Mouse (Mus musculus): ENCODE data around the gene Dhx37. TPM values are rescaled to one million over a fixed set of nuclear protein-coding genes. Genes with fewer than 3 reads are reported as not detected.

Gene Dhx37
- total RNA-seq, 1 experiment = 24.7 TPM

DNA sequence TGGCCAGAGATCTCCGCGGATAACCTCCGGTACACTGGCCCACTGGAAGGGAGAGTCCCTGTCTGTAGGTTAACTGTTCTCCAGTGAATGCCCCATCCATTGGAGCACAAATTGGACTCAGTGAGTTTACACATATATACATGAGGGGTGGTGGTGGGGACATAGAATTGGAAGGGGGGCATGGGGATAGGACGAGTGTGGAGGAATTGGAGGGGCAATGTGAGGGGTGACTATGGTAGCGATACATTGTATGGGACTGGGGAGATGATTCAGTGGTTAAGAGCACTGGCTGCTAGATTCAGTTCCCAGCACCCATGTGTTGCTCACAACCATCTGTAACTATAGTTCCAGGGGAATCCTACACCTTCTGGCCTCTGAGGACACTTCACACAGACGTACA is 30.9 kb downstream of the Dhx37 start:
- H3K4me1 ChIP-seq (ENCODE audit: control insufficient read depth in 2 of 2, insufficient read depth in 2 of 2, low read length in 2 of 2, poor library complexity in 1 of 2) = peaks cover 0 to 17% of the 10 kb centered on the region in 2 experiments; a peak in 1 of 4 replicates
- no peak overlapping the region for H3K27ac ChIP-seq (ENCODE audit: insufficient read depth, low read depth, low read length, poor library complexity, severe bottlenecking)
- H3K36me3 ChIP-seq (ENCODE audit: control insufficient read depth, insufficient read depth, low read length, poor library complexity, severe bottlenecking) = no peaks in the 10 kb centered on the region
- no peak for TF ChIP-seq ZNF384 (IDR thresholded peaks at IDR 0.05; ENCODE audit: low read depth, low read length)
- no peak for TF ChIP-seq CHD2 (IDR thresholded peaks at IDR 0.05; ENCODE audit: low read depth, low read length)
- no peak for TF ChIP-seq HCFC1 (IDR thresholded peaks at IDR 0.05; ENCODE audit: borderline replicate concordance, insufficient read depth, low read length)
- TF ChIP-seq MAFK (IDR thresholded peaks at IDR 0.05; ENCODE audit: insufficient read depth, low read depth, low read length) = no peak
- no peak for TF ChIP-seq ZC3H11A (IDR thresholded peaks at IDR 0.05; ENCODE audit: borderline replicate concordance, low read depth, low read length)
- no peak for DNase-seq (ENCODE audit: low read depth, low spot score)
- H3K9me3 ChIP-seq (ENCODE audit: control insufficient read depth, insufficient read depth, low read depth, low read length) = no peaks in the 10 kb centered on the region
- 0 out of 2 replicates have a peak overlapping the region, but pooled peaks have one; percentile 10 for H3K9ac ChIP-seq (ENCODE audit: insufficient read depth, low read depth, low read length, poor library complexity, severe bottlenecking)
- H3K4me3 ChIP-seq (ENCODE audit: insufficient read depth in 1 of 2, low read depth in 1 of 2, low read length in 2 of 2, poor library complexity in 1 of 2, severe bottlenecking in 1 of 2) = peak overlapping the region in 1 of 2 experiments; percentile 14; a peak in 1 of 4 replicates
- in situ Hi-C loops (cut with MboI; ENCODE audit: low sequenced_read_pairs in 2 of 2, unreplicated experiment in 2 of 2) = no loop called here

DNA sequence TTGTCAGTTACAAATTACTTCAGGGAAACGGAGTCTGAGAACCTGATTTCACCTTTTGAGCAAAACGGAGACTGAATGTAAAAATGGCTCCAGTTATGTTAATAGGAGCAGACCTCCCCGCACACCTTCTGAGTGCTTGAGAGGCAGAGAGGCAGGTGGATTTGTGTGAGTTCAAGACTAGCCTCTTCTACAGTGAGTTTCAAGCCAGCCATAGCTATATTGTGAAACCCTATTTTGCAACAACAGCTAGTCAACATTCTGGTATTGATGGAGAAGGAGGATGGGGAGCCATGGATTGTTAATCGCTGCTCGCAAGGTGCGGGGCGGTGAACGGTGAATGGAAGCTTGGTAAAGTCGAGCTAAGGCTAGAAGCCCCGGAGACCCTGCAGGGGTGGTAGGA is 31.4 kb downstream of the Dhx37 start:
- no peak overlapping the region for H3K27ac ChIP-seq (ENCODE audit: insufficient read depth, low read depth, low read length, poor library complexity, severe bottlenecking)
- in situ Hi-C loops (cut with MboI; ENCODE audit: low sequenced_read_pairs in 2 of 2, unreplicated experiment in 2 of 2) = no loop called here
- DNase-seq (ENCODE audit: low read depth, low spot score) = no peak
- H3K4me1 ChIP-seq (ENCODE audit: control insufficient read depth in 2 of 2, insufficient read depth in 2 of 2, low read length in 2 of 2, poor library complexity in 1 of 2) = peaks cover 0 to 16% of the 10 kb centered on the region in 2 experiments; a peak in 1 of 4 replicates
- no peaks in the 10 kb centered on the region for H3K9me3 ChIP-seq (ENCODE audit: control insufficient read depth, insufficient read depth, low read depth, low read length)
- H3K9ac ChIP-seq (ENCODE audit: insufficient read depth, low read depth, low read length, poor library complexity, severe bottlenecking) = 0 out of 2 replicates have a peak overlapping the region, but pooled peaks have one; percentile 10
- TF ChIP-seq ZC3H11A (IDR thresholded peaks at IDR 0.05; ENCODE audit: borderline replicate concordance, low read depth, low read length) (no peak), MAFK (IDR thresholded peaks at IDR 0.05; ENCODE audit: insufficient read depth, low read depth, low read length) (no peak), CHD2 (IDR thresholded peaks at IDR 0.05; ENCODE audit: low read depth, low read length) (no peak), ZNF384 (IDR thresholded peaks at IDR 0.05; ENCODE audit: low read depth, low read length) (no peak), HCFC1 (IDR thresholded peaks at IDR 0.05; ENCODE audit: borderline replicate concordance, insufficient read depth, low read length) (no peak)
- peak overlapping the region in 1 of 2 experiments; percentile 14; a peak in 1 of 4 replicates for H3K4me3 ChIP-seq (ENCODE audit: insufficient read depth in 1 of 2, low read depth in 1 of 2, low read length in 2 of 2, poor library complexity in 1 of 2, severe bottlenecking in 1 of 2)
- H3K36me3 ChIP-seq (ENCODE audit: control insufficient read depth, insufficient read depth, low read length, poor library complexity, severe bottlenecking) = no peaks in the 10 kb centered on the region

DNA sequence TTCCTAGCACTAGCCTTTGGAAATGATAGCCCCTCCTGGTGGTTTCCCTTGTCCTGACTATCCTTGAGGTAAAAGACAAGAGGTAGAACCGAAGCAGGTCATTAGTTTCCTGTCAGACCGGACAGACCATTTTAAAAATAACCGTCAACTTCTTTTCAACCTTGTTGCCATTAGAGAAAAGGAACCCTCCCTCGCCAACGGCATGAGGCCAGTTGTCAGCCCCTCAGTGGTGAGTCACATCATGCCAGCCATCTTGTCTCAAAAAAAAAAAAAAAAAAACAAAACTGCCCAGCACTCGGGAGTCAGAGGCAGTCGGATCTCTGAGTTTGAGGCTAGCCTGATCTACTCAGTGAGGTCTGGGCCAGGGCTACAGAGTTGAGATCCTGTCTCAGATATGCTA is 33.0 kb downstream of the Dhx37 start:
- Histone ChIP-seq H3K4me1 (ENCODE audit: control insufficient read depth in 2 of 2, insufficient read depth in 2 of 2, low read length in 2 of 2, poor library complexity in 1 of 2) (peaks cover 0 to 12% of the 10 kb centered on the region in 2 experiments; a peak in 1 of 4 replicates), H3K36me3 (ENCODE audit: control insufficient read depth, insufficient read depth, low read length, poor library complexity, severe bottlenecking) (no peaks in the 10 kb centered on the region), H3K27ac (ENCODE audit: insufficient read depth, low read depth, low read length, poor library complexity, severe bottlenecking) (0 out of 2 replicates have a peak overlapping the region, but pooled peaks have one; percentile 5), H3K9ac (ENCODE audit: insufficient read depth, low read depth, low read length, poor library complexity, severe bottlenecking) (no peak overlapping the region), H3K4me3 (ENCODE audit: insufficient read depth in 1 of 2, low read depth in 1 of 2, low read length in 2 of 2, poor library complexity in 1 of 2, severe bottlenecking in 1 of 2) (no peak overlapping the region), H3K9me3 (ENCODE audit: control insufficient read depth, insufficient read depth, low read depth, low read length) (no peaks in the 10 kb centered on the region)
- TF ChIP-seq MAFK (IDR thresholded peaks at IDR 0.05; ENCODE audit: insufficient read depth, low read depth, low read length) (no peak), ZNF384 (IDR thresholded peaks at IDR 0.05; ENCODE audit: low read depth, low read length) (peak; percentile 84), ZC3H11A (IDR thresholded peaks at IDR 0.05; ENCODE audit: borderline replicate concordance, low read depth, low read length) (no peak), HCFC1 (IDR thresholded peaks at IDR 0.05; ENCODE audit: borderline replicate concordance, insufficient read depth, low read length) (no peak), CHD2 (IDR thresholded peaks at IDR 0.05; ENCODE audit: low read depth, low read length) (no peak)
- no peak for DNase-seq (ENCODE audit: low read depth, low spot score)
- in situ Hi-C loops (cut with MboI; ENCODE audit: low sequenced_read_pairs in 2 of 2, unreplicated experiment in 2 of 2) = no loop called here

DNA sequence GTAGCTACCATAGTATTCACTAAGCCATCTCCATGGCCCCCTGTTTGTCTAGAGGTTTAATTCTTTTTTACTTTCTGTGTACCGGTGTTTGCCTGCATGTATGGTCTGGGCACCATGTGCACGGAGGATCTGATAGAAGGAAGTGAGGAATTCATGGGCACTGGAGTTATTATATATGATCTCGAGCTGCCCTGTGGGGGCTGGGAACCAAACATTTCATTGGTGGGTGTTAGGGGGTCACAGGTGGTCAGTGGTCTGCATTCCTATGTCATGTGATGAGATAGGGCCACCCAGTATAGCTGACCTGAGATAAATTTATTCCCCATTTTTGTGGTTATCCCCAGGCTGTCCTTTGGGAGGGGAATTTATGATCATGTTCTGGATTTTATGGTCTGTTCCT is 38.9 kb downstream of the Dhx37 start:
- no peaks in the 10 kb centered on the region for H3K9me3 ChIP-seq (ENCODE audit: control insufficient read depth, insufficient read depth, low read depth, low read length)
- no peak for DNase-seq (ENCODE audit: low read depth, low spot score)
- no peaks in the 10 kb centered on the region for H3K36me3 ChIP-seq (ENCODE audit: control insufficient read depth, insufficient read depth, low read length, poor library complexity, severe bottlenecking)
- in situ Hi-C loops (cut with MboI; ENCODE audit: low sequenced_read_pairs in 2 of 2, unreplicated experiment in 2 of 2) = no loop called here
- peak overlapping the region; percentile 98 for H3K27ac ChIP-seq (ENCODE audit: insufficient read depth, low read depth, low read length, poor library complexity, severe bottlenecking)
- peaks cover 3 to 7% of the 10 kb centered on the region in 2 experiments; a peak in 2 of 4 replicates for H3K4me1 ChIP-seq (ENCODE audit: control insufficient read depth in 2 of 2, insufficient read depth in 2 of 2, low read length in 2 of 2, poor library complexity in 1 of 2)
- H3K9ac ChIP-seq (ENCODE audit: insufficient read depth, low read depth, low read length, poor library complexity, severe bottlenecking) = peak overlapping the region; percentile 46; the same call in 1 of the 2 replicates
- H3K4me3 ChIP-seq (ENCODE audit: insufficient read depth in 1 of 2, low read depth in 1 of 2, low read length in 2 of 2, poor library complexity in 1 of 2, severe bottlenecking in 1 of 2) = 0 out of 4 replicates have a peak overlapping the region, but pooled peaks have one; percentile 11 to 19
- no peak for TF ChIP-seq CHD2 (IDR thresholded peaks at IDR 0.05; ENCODE audit: low read depth, low read length)
- no peak for TF ChIP-seq ZNF384 (IDR thresholded peaks at IDR 0.05; ENCODE audit: low read depth, low read length)
- TF ChIP-seq ZC3H11A (IDR thresholded peaks at IDR 0.05; ENCODE audit: borderline replicate concordance, low read depth, low read length) = no peak
- no peak for TF ChIP-seq MAFK (IDR thresholded peaks at IDR 0.05; ENCODE audit: insufficient read depth, low read depth, low read length)
- no peak for TF ChIP-seq HCFC1 (IDR thresholded peaks at IDR 0.05; ENCODE audit: borderline replicate concordance, insufficient read depth, low read length)
